16 mouse cellular contexts compared by ENCODE assay signal in genomic region chr10:70838147-70838546, GRCm38 (mm10).
"Had no signal": no experiment of that assay in that cellular context is flagged by ENCODE, and none has a peak within 500 bp of the region (broad histone marks: within the 10 kb centered on the region; RNA-seq: fewer than 3 reads in every experiment).

No protein-coding gene starts in this region.

- H3K4me1 ChIP-seq: neural tube, embryonic 13.5 days; neural tube, embryonic 15.5 days; stomach, embryonic 15.5 days had no signal

- H3K9me3 ChIP-seq: stomach, embryonic 15.5 days had no signal

- DNase-seq: retina, postnatal 1 day; right cerebral cortex, adult 18-20 months; right cerebral cortex, postnatal 14 days; right cerebral cortex, postnatal 25 days; right cerebral cortex, postnatal 4 days; spleen, adult 18-20 months; thymus, adult 18-20 months; thymus, adult 2 months; thymus, postnatal 14 days; thymus, postnatal 25 days; thymus, postnatal 36 days; thymus, postnatal 4 days had no signal

- H3K27me3 ChIP-seq: neural tube, embryonic 13.5 days; neural tube, embryonic 15.5 days; stomach, embryonic 15.5 days had no signal

- H3K27ac ChIP-seq: neural tube, embryonic 13.5 days; neural tube, embryonic 15.5 days; stomach, embryonic 15.5 days; stomach, postnatal 0 days had no signal

- H3K4me2 ChIP-seq: neural tube, embryonic 13.5 days; neural tube, embryonic 15.5 days; stomach, embryonic 15.5 days had no signal

- H3K36me3 ChIP-seq: neural tube, embryonic 13.5 days; neural tube, embryonic 15.5 days; stomach, embryonic 15.5 days had no signal

- H3K4me3 ChIP-seq: neural tube, embryonic 13.5 days; neural tube, embryonic 15.5 days; stomach, embryonic 15.5 days had no signal

- H3K9ac ChIP-seq: neural tube, embryonic 13.5 days; neural tube, embryonic 15.5 days; stomach, embryonic 15.5 days had no signal
